ENCODE assay signal across 15 mouse cellular contexts in genomic region chr5:136382261-136383005, GRCm38 (mm10).
DNase-seq lines count a peak whose midpoint lies in the region; ATAC-seq and TF ChIP-seq lines count a peak whose summit lies in the region.
"Had no signal": no experiment of that assay in that cellular context is flagged by ENCODE, and none has a peak within 500 bp of the region (broad histone marks: within the 10 kb centered on the region; RNA-seq: fewer than 3 reads in every experiment).

No protein-coding gene starts in this region.

- H3K36me3 ChIP-seq in hindbrain, embryonic 15.5 days = no peaks in the 10 kb centered on the region
- H3K36me3 ChIP-seq in hindbrain, embryonic 12.5 days = peaks cover 5% of the 10 kb centered on the region; the same call in 1 of the 2 replicates
- no peaks in the 10 kb centered on the region for H3K36me3 ChIP-seq in lung, postnatal 0 days (ENCODE audit: insufficient read depth, low read length)
- H3K36me3 ChIP-seq in kidney, embryonic 16.5 days (ENCODE audit: insufficient read depth, low read length) = peaks cover 7% of the 10 kb centered on the region; the same call in 1 of the 2 replicates

- TF ChIP-seq EP300 in lung, postnatal 0 days (IDR thresholded peaks at IDR 0.05) = peak; percentile 52

- ATAC-seq in CD4-positive, CD25-positive, alpha-beta regulatory T cell, adult 4 months = no peak
- 0 out of 2 replicates have a peak, but pooled peaks have one; percentile 38 for ATAC-seq in hindbrain, embryonic 15.5 days (ENCODE audit: low FRiP score, low read depth)
- no peak for ATAC-seq in hindbrain, embryonic 12.5 days (ENCODE audit: low FRiP score)
- peak; percentile 88 for ATAC-seq in lung, postnatal 0 days
- ATAC-seq in kidney, embryonic 16.5 days (ENCODE audit: low FRiP score, low TSS enrichment) = no peak
- ATAC-seq in megakaryocyte-erythroid progenitor cell, adult 5-6 weeks (replicated peaks; ENCODE audit: low FRiP score, low TSS enrichment, poor library complexity, severe bottlenecking) = no peak
- ATAC-seq: hindbrain, postnatal 0 days had no signal

- H3K9me3 ChIP-seq in hindbrain, embryonic 15.5 days = no peaks in the 10 kb centered on the region
- H3K9me3 ChIP-seq in hindbrain, embryonic 12.5 days (replicated peaks) = no peaks in the 10 kb centered on the region
- no peaks in the 10 kb centered on the region for H3K9me3 ChIP-seq in lung, postnatal 0 days (ENCODE audit: low read length)
- 0 out of 2 replicates have a peak, but pooled peaks cover 5% of the 10 kb centered on the region for H3K9me3 ChIP-seq in kidney, embryonic 16.5 days (ENCODE audit: low read length)
- H3K9me3 ChIP-seq: embryonic facial prominence, embryonic 10.5 days had no signal

- no peak overlapping the region for H3K4me3 ChIP-seq in hindbrain, embryonic 15.5 days
- H3K4me3 ChIP-seq in hindbrain, embryonic 12.5 days = no peak overlapping the region
- H3K4me3 ChIP-seq in lung, postnatal 0 days (ENCODE audit: low read depth, low read length) = no peak overlapping the region
- no peak overlapping the region for H3K4me3 ChIP-seq in kidney, embryonic 16.5 days (ENCODE audit: low read length)
- H3K4me3 ChIP-seq: embryonic facial prominence, embryonic 10.5 days had no signal

- no peak overlapping the region for H3K9ac ChIP-seq in hindbrain, embryonic 15.5 days
- H3K9ac ChIP-seq in hindbrain, embryonic 12.5 days = no peak overlapping the region
- no peak overlapping the region for H3K9ac ChIP-seq in lung, postnatal 0 days (replicated peaks; ENCODE audit: low read depth)
- H3K9ac ChIP-seq in kidney, embryonic 16.5 days (replicated peaks; ENCODE audit: low read length) = no peak overlapping the region

- no peak overlapping the region for H3K27ac ChIP-seq in hindbrain, embryonic 15.5 days (replicated peaks)
- no peak overlapping the region for H3K27ac ChIP-seq in hindbrain, embryonic 12.5 days
- no peak overlapping the region for H3K27ac ChIP-seq in lung, postnatal 0 days (ENCODE audit: low read length)
- H3K27ac ChIP-seq in kidney, embryonic 16.5 days (ENCODE audit: low read length) = no peak overlapping the region
- H3K27ac ChIP-seq: embryonic facial prominence, embryonic 10.5 days; hindbrain, postnatal 0 days had no signal

- WGBS in hindbrain, embryonic 15.5 days = 68% methylated on average over 9 of the region's 9 CpGs
- WGBS in hindbrain, embryonic 12.5 days = 79% methylated on average over 9 of the region's 9 CpGs
- 64% methylated on average over 9 of the region's 9 CpGs for WGBS in lung, postnatal 0 days
- 87% methylated on average over 9 of the region's 9 CpGs for WGBS in kidney, embryonic 16.5 days

- H3K4me2 ChIP-seq in hindbrain, embryonic 15.5 days = no peak overlapping the region
- H3K4me2 ChIP-seq in hindbrain, embryonic 12.5 days (replicated peaks) = no peak overlapping the region
- H3K4me2 ChIP-seq in lung, postnatal 0 days (replicated peaks; ENCODE audit: low read depth, low read length) = no peak overlapping the region
- H3K4me2 ChIP-seq in kidney, embryonic 16.5 days (replicated peaks; ENCODE audit: low read depth, low read length) = no peak overlapping the region

- no peak for TF ChIP-seq CTCF in lung, postnatal 0 days (IDR thresholded peaks at IDR 0.05)

- H3K4me1 ChIP-seq in hindbrain, embryonic 15.5 days (replicated peaks) = peaks cover 1% of the 10 kb centered on the region
- H3K4me1 ChIP-seq in hindbrain, embryonic 12.5 days = peaks cover under 1% of the 10 kb centered on the region; the same call in 1 of the 2 replicates
- no peaks in the 10 kb centered on the region; the same call in 1 of the 2 replicates for H3K4me1 ChIP-seq in lung, postnatal 0 days (ENCODE audit: insufficient read depth, low read depth, low read length)
- no peaks in the 10 kb centered on the region for H3K4me1 ChIP-seq in kidney, embryonic 16.5 days (ENCODE audit: insufficient read depth, low read length)

- DNase-seq in CD4-positive, CD25-positive, alpha-beta regulatory T cell, adult 2 months (ENCODE audit: low read depth, low spot score) = peak; percentile 22
- peak; percentile 78 for DNase-seq in lung, postnatal 0 days (ENCODE audit: low spot score)
- peak; percentile 23 for DNase-seq in thymus, postnatal 25 days
- DNase-seq: cerebellum, adult 9-11 months; gastrocnemius, postnatal 36 days; kidney, postnatal 4 days; liver had no signal

- no peaks in the 10 kb centered on the region for H3K27me3 ChIP-seq in hindbrain, embryonic 15.5 days
- no peaks in the 10 kb centered on the region for H3K27me3 ChIP-seq in hindbrain, embryonic 12.5 days
- no peaks in the 10 kb centered on the region for H3K27me3 ChIP-seq in lung, postnatal 0 days (replicated peaks; ENCODE audit: insufficient read depth, low read length)
- H3K27me3 ChIP-seq in kidney, embryonic 16.5 days (ENCODE audit: insufficient read depth, low read length) = no peaks in the 10 kb centered on the region
- H3K27me3 ChIP-seq: megakaryocyte, embryonic 14.5 days had no signal

Comparison
In these comparisons a context has a peak if more than half of its experiments do, and no peak if none do; other contexts are left out.
1. ATAC-seq: peak in hindbrain, embryonic 15.5 days (single experiment) and lung, postnatal 0 days (single experiment); none in CD4-positive, CD25-positive, alpha-beta regulatory T cell, adult 4 months (single experiment), hindbrain, embryonic 12.5 days (single experiment), kidney, embryonic 16.5 days (single experiment) and megakaryocyte-erythroid progenitor cell, adult 5-6 weeks (single experiment).
2. DNase-seq: peak in every context shown above with its lines; median percentile 78 in lung, postnatal 0 days; 23 in thymus, postnatal 25 days; 22 in CD4-positive, CD25-positive, alpha-beta regulatory T cell, adult 2 months.